Mouse (Mus musculus): ENCODE results near the gene Itih5.

Itih5 gene

DNA sequence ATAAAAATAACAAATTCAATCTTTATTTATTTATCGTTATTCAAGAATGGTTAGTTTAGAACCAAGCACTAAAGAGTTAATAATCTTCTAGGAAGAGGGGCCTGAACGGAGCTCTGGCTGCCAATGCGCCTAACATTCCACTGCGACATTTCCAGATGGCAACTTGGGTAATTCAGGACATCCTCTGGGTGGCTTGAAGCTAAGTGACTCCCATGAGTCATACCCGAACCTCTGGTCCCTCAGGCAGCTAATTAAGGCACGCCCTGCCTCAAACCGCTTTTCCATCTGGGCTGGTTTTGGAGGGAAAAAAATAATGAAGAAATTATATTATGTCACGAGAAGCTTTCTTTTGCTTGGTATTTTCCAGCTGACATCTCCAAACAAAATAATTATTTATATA, 14.6 kb downstream of the Itih5 start:
- DNase-seq (ENCODE audit: low spot score): no peak

DNA sequence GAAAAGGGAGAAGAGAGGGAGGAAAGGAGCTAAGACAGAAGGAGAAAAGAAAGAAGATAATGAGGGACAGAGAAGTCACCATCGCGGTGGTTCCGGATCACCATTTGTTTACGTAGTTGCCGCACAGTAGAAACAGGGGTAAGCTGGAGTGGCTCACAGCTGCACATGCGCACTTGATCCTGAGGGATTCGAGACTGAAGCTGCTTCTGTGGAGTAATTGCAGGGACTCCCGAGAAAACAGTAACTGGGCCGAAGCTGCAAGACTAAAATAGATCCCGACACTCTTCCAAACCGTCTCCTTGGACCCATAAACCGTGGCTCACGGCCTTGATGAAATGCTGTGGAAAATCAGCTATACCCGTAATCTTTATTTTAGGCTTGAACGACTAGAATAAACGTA, 16.6 kb downstream of the Itih5 start:
- DNase-seq (ENCODE audit: low spot score): no peak

DNA sequence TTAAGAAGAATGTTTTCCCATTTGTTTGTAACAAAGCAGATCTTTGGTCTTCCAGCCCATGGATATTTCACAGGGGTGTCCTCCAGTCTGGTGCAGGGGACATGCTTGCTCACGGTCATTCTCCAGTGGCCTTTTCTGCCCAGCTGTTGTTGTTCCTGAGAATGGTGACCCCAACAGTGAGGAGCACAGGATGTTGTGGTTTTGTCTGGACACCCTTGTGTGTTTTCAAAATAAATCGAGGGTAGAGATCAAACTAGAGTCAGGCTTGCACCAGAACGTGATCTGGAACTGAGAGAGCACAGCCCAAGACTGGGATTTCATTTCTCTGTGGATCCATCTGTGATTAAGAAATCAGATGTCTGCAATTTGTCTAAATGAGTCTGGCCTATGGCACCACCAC, 40.2 kb downstream of the Itih5 start:
- DNase-seq (ENCODE audit: low spot score): no peak

DNA sequence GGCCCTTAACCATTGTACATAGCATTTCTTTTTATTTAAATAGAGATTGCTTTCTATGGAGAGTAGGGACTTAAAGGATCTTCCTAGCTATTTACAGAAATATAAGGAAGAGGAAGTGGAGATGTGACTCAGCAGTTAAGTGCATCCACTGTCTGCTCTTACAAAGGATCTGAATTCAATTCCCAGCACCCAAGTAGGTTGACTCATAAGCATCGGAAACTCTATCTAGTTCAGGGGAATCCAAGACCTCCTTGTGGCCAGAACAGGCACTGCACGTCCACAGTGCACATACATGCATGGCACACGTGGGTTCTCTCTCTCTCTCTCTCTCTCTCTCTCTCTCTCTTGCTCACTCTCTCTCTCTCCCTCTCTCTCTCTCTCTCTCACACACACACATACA, 41.8 kb downstream of the Itih5 start:
- DNase-seq (ENCODE audit: low spot score): no peak

DNA sequence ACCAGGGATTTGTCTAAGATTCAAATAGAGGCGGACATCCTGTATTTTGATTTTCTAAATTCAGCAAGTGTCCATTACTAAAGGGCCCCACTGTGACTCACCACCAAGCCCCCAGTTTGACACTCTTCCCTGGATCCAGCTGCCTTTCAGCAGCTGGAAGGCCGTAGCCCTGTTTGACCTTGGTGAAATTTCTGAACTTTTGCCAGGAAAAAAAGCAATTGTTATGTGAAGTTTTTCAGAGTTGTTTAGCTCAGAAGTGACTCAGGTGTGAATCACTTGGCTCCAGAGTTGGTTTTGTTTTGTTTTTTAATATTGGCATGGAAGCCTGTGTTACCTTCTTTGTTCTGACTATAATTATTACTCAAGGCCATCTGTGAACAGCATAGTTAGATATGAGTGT, 46.0 kb downstream of the Itih5 start:
- DNase-seq (ENCODE audit: low spot score): no peak

DNA sequence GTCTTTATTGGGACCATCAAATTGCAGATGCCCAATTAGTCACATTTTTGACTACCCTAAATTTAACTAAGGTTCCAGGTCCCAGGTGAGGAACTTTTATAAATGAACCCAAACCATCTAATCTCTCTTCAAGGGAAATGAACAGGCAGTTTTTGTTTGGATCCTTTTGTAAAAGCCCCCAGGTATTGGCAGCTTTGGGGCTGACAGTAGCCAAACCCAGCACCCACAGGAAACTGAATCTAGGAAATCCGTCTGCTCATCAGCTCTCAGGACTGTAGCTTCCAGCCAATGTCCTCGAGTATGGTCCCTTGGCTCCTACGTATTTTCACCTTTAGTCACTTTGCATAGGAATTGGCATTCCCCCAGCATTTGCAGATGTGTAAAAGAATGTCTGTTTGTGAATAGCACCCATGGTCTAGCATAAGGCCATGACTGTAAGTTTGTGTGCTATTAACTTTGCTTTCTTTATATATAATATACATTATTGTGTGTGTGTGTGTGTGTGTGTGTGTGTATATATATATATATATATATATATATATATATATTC, 47.4 kb downstream of the Itih5 start:
- no peak for DNase-seq (ENCODE audit: low spot score)

DNA sequence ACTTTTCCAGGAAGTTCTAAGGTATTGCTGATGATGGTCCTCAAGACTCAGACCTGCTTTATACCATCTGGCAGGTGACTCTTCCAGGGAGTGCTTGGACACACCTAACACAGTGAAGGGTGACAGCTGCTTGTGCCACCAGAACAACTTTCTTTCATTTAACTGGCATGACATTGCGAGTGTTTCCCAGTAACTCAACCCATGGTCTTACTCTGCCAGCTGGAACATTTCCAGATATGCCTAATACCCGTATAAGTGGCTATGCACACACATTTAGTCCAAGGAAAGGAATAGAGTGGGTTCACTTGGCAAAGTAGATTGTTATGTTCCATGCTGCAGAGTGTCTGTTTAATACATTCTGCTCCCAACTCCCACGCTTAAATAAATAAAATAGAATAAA, 50.9 kb downstream of the Itih5 start:
- DNase-seq (ENCODE audit: low spot score): no peak

DNA sequence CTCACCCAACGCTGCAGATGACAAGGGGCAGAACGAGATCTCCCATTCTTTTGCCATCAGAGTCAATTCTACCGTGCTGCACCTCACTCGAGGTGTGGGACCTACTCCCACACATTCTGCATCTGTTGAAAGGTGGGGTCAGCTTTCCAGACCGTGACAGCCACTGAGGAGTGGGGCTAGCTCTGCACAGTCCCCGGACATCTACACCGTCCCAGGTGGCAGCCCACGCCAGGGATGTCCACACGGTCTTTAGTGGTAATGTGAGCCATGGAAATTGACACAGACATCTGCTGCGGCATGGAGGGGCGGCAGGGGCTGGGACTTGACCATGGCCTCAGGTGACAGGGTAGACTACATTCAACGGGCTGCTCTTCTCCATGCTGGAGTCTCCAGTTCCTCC, 60.1 kb downstream of the Itih5 start:
- no peak for DNase-seq (ENCODE audit: low spot score)

DNA sequence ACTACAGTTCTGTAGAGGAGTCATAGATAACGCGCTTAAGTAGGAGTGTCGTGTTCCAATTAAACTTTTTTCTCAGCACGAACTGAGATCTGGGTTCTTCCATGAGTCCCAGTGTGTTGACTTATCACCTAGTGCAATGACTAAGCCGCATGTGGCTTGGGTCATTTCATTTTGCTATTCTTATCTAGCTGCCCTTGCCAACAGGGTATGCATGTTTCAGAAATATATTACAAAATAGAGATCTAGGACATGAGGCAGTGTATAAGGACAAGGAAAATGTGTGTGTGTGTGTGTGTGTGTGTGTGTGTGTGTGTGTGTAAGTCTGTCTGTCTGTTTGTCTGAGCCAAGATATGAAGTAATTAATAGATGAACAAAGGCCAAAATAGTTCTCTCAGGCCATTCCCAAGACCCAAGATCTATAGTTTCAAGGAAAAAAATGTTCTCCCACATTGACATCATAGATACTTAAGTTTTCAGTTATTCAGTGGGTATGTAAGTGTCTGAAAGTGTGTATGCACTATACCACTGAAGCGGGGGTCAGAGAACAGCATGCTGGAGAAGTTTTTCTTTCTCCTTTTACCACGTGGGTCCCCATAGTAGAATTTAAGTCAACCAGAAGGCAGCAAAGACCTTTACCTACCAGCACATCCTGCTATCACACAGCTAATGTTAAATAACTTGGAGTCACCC, 62.6 kb downstream of the Itih5 start:
- no peak for DNase-seq (ENCODE audit: low spot score)

DNA sequence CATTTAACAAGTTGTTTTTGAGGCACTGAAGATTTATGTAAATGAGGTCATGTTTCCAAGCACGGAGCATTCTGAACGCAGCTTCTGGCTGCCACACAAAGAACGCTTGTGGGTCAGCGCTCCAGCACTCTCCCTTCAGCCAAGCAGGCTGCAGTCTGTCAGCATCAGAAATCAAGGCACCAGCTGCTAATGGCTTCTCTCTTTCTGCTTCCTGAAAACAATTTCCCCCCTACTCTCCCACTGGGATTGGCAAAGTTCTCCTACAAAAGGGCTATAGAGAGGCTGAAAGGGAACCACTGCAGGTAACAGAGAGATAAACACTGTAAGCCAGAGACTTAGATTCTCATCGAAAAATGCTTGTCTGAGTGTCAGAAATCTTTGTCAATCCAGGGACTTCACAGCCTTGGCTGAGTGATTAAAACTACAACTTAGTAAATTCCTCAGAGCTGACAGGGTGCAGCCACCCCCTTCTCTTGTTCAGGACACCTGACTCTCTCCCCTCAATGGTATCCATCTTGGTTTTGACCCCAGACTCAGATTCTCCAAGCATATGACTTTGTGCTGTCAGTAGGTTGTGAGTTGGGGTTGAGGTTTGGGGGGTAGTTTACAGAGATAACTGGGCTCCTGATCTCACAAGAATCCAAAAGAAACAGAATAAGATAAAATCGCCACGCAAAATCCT, 63.3 kb downstream of the Itih5 start:
- DNase-seq (ENCODE audit: low spot score): peak; percentile 37

DNA sequence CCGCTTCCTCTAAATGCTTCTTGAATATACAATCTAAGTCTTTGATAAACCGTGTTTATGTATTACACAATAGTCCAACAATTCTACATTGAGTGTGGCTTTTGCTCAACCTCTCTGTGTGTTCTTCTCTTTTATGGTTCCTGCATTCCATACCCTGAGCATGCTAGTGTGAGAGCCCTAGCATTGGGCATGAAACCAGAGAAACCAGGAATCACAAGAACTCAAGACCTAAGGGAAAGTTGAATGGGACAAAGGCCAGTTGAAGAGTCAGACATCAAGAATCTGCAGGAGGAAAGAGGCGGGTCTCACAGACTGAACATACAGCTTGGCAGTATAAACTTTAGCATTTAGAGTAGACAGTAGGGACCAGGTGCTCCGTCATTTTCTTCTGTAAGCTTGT, 68.5 kb downstream of the Itih5 start:
- DNase-seq (ENCODE audit: low spot score): no peak

DNA sequence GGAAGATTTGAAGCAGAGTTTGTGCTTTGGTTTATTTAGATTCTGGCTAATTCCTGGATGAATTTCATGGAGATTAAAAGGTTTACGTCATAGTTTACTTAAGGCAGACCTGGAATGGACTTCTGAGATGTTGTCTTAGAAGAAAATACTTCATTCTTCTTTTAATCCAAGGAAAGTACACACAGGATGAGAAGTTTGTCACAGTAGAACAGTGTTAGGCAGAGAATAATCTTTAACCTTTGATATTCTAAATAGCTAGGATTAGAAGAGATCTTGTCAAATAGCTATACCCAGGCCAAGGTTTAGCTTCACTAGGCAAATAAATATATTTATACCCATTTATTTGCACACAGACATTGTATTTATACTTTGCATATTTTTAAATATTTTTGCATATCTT, 73.5 kb downstream of the Itih5 start:
- DNase-seq (ENCODE audit: low spot score): no peak

DNA sequence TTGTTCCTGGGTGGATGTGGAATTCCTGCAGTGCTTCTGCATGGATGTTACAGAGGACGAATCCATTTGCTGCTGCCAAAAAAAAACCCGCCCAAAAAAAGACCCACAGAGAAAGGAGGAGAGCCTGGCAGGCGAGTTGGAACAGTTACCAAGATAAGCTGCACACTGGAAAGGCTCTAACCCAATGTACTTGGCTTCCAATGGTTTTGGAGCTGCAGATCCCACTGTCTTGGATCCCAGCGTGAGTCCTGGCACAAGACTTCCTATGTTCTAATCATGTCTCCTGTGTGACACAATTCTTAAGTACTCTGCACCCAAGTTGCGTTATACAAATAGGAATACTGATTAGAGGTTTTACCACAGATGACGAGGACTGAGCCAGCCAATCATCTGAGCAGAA, 78.6 kb downstream of the Itih5 start:
- DNase-seq (ENCODE audit: low spot score): no peak

DNA sequence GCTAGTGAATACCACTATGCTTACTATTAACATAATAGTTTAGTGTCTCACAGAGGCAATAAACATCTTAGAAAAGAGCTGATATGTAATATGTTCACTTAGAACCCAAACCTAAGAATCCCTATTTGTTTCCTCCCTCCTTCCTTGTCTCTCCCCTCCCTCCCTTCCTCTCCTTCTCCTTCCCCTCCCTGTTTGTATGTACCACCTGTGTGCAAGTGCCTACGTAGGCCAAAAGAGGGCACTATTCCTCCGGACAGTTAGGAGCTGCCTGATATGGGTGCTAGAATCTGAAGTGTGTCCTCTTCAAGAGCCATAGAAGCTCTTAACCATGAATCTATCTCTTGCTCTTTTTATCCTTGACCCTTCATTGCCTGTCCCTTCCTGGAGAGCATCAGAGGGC, 83.2 kb downstream of the Itih5 start:
- DNase-seq (ENCODE audit: low spot score): no peak

DNA sequence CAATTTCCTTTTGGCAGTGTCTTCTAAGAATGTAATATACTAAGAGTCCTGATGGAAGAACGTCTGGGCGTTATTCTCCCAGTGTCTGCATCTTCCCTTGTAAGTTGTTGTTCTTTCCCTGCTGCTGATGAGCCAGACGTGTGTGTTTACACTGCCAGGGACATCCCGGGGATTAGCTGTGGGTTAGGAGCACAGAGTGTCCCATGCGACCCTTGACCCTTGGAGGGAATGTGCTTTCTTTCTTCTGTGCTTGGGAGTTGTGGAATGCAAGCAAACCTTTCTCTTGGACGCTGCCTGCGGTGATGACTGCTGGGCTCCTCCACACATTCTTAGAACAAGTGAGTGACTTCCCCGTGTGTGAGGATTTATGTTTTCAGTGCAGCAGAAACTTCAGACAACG, 89.6 kb downstream of the Itih5 start:
- DNase-seq (ENCODE audit: low spot score): no peak

DNA sequence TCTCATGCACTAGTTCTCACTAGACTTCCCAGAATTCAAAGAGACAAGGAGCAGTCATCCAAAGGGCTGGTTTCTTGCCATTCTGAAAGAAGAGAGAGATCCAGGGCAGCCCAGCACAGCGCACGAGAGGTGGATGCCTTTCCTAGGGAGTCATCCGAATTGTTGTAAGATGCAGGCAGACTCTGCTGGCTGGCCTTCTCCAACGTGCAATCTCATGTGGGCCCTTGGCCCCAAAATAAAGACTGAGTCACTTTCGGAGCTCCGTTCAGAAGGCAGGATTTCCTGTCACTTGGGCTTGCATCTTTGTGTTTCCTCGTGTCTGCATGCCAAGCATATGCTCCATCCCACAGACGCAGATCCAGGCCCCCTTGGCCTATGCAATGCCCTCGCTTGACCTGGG, 97.1 kb downstream of the Itih5 start:
- no peak for DNase-seq (ENCODE audit: low spot score)

DNA sequence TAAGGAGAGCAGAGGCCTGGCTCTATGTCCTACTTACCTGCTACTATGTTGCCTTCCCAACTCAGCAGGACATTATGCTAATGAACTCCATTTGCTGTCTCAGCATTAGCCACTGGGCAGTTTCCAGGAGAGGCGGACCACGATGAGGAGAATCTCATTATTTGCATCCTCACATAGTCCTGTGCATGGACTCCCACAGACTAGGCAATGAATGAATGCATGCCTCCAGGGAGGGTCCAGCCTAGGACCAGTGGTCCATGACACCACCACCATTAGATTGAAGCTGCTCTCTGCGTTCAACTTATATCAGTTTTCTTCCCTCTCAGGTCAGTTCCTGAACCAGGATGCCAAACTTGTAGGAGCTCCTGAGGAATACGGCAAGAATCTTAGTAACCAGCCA, 97.6 kb downstream of the Itih5 start:
- DNase-seq (ENCODE audit: low spot score): no peak

DNA sequence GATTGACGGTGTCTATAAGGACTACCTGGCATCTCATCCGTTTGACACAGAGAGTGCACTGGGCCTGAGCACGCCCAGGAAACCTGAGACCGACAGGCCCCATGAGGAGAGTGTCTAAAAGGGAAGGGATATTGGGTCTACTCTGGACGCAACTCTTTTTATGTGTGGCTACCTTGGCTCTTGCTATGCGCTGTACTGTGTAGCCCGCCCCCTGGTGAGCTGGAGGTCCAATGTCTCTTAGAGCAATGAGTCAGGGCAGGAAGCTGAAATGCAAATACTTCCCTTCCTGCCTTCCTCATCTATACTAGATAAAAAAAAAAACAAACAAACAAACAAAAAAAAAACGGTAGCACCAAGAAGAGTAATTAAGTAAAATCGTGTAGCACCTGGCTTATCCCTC, 98.1 kb downstream of the Itih5 start:
- no peak for DNase-seq (ENCODE audit: low spot score)

DNA sequence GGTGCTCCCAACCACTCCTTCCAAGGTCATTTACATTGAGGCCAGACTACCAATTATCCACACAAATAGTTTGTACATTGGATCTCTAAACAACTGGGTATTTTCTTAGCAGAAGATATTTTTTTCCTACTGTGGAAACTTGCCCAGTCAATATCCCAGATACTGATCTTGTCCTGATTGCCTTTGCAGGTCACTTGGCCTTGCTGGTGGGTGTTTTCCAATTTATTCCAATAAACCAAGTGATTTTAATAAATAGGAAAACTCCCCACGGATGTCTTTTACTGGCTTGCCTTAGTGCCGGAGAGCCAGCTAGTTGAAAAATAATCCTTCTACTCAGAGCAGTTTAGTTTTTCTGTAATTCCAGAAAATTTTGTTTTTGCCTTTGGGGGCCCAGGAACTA, 98.6 kb downstream of the Itih5 start:
- no peak for DNase-seq (ENCODE audit: low spot score)

DNA sequence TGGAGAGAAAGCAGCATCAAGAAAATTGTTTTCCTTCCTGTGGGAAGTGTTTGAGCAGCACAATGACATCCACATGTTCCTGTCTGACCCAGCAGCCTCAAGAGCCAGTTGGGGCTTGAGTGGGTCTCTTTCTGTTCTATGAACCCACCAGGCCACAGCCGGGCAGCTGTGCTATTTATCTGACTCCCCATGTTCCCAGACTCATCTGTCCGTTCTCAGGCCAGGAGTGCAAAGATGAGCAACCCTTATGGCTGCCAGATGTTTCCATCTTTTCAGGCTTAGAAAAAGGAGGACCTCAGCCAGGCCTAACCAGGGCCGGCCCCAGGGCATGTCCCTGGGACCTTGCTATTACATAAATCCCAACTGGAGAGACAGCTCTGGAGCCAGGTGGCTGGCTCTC, 100.0 kb downstream of the Itih5 start:
- DNase-seq (ENCODE audit: low spot score): no peak

DNA sequence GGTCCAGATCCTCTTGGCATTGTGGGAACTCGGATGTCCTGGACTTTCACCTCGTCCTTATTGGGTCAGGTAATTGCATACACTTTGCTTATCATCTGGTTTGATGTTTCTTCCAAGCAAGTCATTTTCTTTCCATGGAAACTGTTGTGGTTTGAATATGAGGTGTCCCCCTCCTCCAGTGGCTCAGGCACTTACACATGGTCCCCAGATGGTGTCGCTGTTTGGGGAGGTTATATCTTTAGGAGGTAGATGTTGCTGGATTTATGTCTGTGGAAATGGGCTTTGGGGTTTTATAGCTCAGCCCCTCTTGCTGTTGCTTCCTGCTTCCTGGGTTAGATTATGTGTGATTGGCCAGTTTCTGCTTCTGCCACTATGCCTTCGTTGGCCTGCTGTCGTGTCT, 103.6 kb downstream of the Itih5 start:
- no peak for DNase-seq (ENCODE audit: low spot score)

DNA sequence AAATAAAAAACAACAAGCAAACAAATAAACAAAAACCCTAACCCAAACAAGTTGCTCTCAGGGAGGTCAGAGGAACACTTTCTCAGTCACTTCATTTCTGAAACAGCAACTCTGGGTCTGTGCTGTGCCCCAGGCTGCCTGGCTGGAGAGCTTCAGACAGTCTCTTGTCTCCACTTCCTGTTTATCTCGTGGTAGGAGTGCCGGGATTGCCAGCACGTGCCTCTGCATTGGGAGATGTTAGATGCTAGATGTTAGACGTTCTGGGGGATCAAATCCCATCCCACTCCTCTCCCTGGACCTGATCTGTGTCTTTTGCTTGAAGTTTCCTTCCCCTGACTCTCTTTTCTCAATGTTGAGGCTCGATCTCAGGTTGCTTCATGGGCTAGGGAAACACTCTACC, 104.9 kb downstream of the Itih5 start:
- DNase-seq (ENCODE audit: low spot score): no peak

DNA sequence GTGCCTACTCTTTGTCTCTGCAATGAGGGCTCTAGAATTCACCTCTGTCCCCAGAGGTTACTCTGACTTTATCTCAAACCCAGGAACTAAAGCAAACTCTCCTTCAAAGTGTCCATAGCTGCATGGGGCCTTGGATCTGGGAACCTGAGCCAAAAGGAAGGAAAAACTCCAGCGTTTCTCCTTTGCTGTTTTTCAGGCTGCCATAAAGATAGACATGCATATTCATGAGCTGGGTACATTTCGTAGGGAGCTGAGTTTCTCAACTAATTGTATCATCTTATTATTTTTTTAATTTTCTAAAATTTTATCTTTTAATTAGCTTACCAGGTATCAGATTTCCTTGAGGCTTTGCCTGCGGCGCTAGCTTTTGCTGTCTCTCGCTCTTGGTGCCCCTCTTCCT, 106.7 kb downstream of the Itih5 start:
- no peak for DNase-seq (ENCODE audit: low spot score)

DNA sequence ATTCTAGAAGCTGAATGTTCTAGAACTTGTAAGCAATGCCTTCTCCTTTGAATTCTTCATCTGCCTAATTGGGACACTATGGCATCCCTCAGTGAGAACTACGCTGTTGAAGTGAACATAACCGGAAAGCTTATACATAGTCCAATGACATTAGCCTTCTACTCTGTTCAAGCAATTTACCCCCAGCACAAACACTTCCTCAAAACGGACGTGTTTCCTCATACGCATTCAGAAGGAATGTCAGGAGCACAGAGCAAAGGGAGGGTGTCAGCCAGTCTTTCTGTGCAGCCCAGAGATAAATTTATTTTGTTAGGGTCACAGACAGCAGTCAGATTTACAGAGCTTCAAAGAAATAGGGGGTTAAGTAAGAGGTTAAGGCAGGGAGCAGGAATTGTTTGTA, 108.0 kb downstream of the Itih5 start:
- no peak for DNase-seq (ENCODE audit: low spot score)

Data from layer of hippocampus, adult 11-12 months (tissue).